In genomic region chr16:44630426-44630825, GRCm38 (mm10) we compare ENCODE assay signal across 19 mouse cellular contexts.
DNase-seq lines count a peak whose midpoint lies in the region; ATAC-seq lines count a peak whose summit lies in the region.
"Had no signal": no experiment of that assay in that cellular context is flagged by ENCODE, and none has a peak within 500 bp of the region (broad histone marks: within the 10 kb centered on the region; RNA-seq: fewer than 3 reads in every experiment).

No protein-coding gene starts in this region.

- no peak overlapping the region for H3K9ac ChIP-seq in kidney, embryonic 14.5 days (ENCODE audit: low read depth, low read length)
- no peak overlapping the region for H3K9ac ChIP-seq in lung, embryonic 15.5 days
- H3K9ac ChIP-seq in limb, embryonic 15.5 days, result no peak overlapping the region
- H3K9ac ChIP-seq: embryonic facial prominence, embryonic 12.5 days; forebrain, embryonic 15.5 days; heart, embryonic 12.5 days; hindbrain, embryonic 15.5 days; liver, embryonic 14.5 days had no signal

- H3K27ac ChIP-seq in kidney, embryonic 14.5 days (ENCODE audit: low read depth, low read length), result peak overlapping the region; percentile 90
- H3K27ac ChIP-seq in lung, embryonic 15.5 days, result peak overlapping the region; percentile 92
- peak overlapping the region; percentile 93 for H3K27ac ChIP-seq in limb, embryonic 10.5 days
- H3K27ac ChIP-seq in limb, embryonic 15.5 days, result peak overlapping the region; percentile 94
- H3K27ac ChIP-seq: forebrain, embryonic 15.5 days; hindbrain, embryonic 15.5 days; layer of hippocampus, adult 2 months; liver, embryonic 14.5 days had no signal

- DNase-seq in kidney, adult 9 months, result no peak
- DNase-seq in lung, postnatal 25 days (ENCODE audit: low spot score), result no peak
- no peak for DNase-seq in limb, embryonic 10.5 days (ENCODE audit: low spot score)
- DNase-seq in thymus, postnatal 14 days, result no peak
- DNase-seq: cerebellum, adult 18-20 months; layer of hippocampus, postnatal 36 days; lung, postnatal 10 days; right cerebral cortex, postnatal 25 days; thymus, postnatal 25 days had no signal

- H3K4me2 ChIP-seq in kidney, embryonic 14.5 days (replicated peaks; ENCODE audit: low read depth, low read length), result no peak overlapping the region
- no peak overlapping the region for H3K4me2 ChIP-seq in lung, embryonic 15.5 days
- no peak overlapping the region for H3K4me2 ChIP-seq in limb, embryonic 15.5 days
- H3K4me2 ChIP-seq: embryonic facial prominence, embryonic 12.5 days; forebrain, embryonic 15.5 days; heart, embryonic 12.5 days; hindbrain, embryonic 15.5 days had no signal

- H3K36me3 ChIP-seq in kidney, embryonic 14.5 days (ENCODE audit: control insufficient read depth, insufficient read depth, low read length), result no peaks in the 10 kb centered on the region
- H3K36me3 ChIP-seq in lung, embryonic 15.5 days, result no peaks in the 10 kb centered on the region
- peaks cover 4% of the 10 kb centered on the region; the same call in 1 of the 2 replicates for H3K36me3 ChIP-seq in limb, embryonic 10.5 days
- no peaks in the 10 kb centered on the region for H3K36me3 ChIP-seq in limb, embryonic 15.5 days
- H3K36me3 ChIP-seq: embryonic facial prominence, embryonic 12.5 days; forebrain, embryonic 15.5 days; heart, embryonic 12.5 days; hindbrain, embryonic 15.5 days had no signal

- no peak for ATAC-seq in kidney, embryonic 14.5 days (ENCODE audit: low FRiP score, low TSS enrichment)
- ATAC-seq in lung, embryonic 15.5 days (ENCODE audit: borderline replicate concordance, extremely low read depth, low FRiP score, low TSS enrichment), result no peak
- no peak for ATAC-seq in limb, embryonic 15.5 days (ENCODE audit: insufficient number of reproducible peaks, low FRiP score, low TSS enrichment, low read depth)
- ATAC-seq: forebrain, embryonic 15.5 days; midbrain, embryonic 16.5 days had no signal

- H3K27me3 ChIP-seq in kidney, embryonic 14.5 days (ENCODE audit: control insufficient read depth, insufficient read depth, low read length), result no peaks in the 10 kb centered on the region
- no peaks in the 10 kb centered on the region for H3K27me3 ChIP-seq in lung, embryonic 15.5 days
- no peaks in the 10 kb centered on the region for H3K27me3 ChIP-seq in limb, embryonic 10.5 days (ENCODE audit: low read depth, poor library complexity, severe bottlenecking)
- H3K27me3 ChIP-seq in limb, embryonic 15.5 days, result no peaks in the 10 kb centered on the region
- H3K27me3 ChIP-seq: embryonic facial prominence, embryonic 12.5 days; forebrain, embryonic 15.5 days; heart, embryonic 12.5 days; hindbrain, embryonic 15.5 days had no signal

- 8% methylated on average over 9 of the region's 9 CpGs for WGBS in kidney, embryonic 14.5 days
- WGBS in lung, embryonic 15.5 days, result 40% methylated on average over 9 of the region's 9 CpGs
- WGBS in limb, embryonic 10.5 days, result 20% methylated on average over 9 of the region's 9 CpGs
- 20% methylated on average over 9 of the region's 9 CpGs for WGBS in limb, embryonic 15.5 days

- H3K4me1 ChIP-seq in kidney, embryonic 14.5 days (ENCODE audit: control insufficient read depth, insufficient read depth, low read length), result peaks cover 60% of the 10 kb centered on the region
- peaks cover 62% of the 10 kb centered on the region for H3K4me1 ChIP-seq in lung, embryonic 15.5 days
- H3K4me1 ChIP-seq in limb, embryonic 10.5 days, result peaks cover 69% of the 10 kb centered on the region
- H3K4me1 ChIP-seq in limb, embryonic 15.5 days, result peaks cover 56% of the 10 kb centered on the region

- no peak overlapping the region for H3K4me3 ChIP-seq in kidney, embryonic 14.5 days (ENCODE audit: low read length)
- no peak overlapping the region for H3K4me3 ChIP-seq in lung, embryonic 15.5 days
- no peak overlapping the region for H3K4me3 ChIP-seq in limb, embryonic 10.5 days
- H3K4me3 ChIP-seq in limb, embryonic 15.5 days, result no peak overlapping the region
- H3K4me3 ChIP-seq: embryonic facial prominence, embryonic 12.5 days; forebrain, embryonic 15.5 days; heart, embryonic 12.5 days; hindbrain, embryonic 15.5 days; layer of hippocampus, adult 2 months had no signal

- no peaks in the 10 kb centered on the region for H3K9me3 ChIP-seq in kidney, embryonic 14.5 days (ENCODE audit: control insufficient read depth, low read length)
- H3K9me3 ChIP-seq in lung, embryonic 15.5 days, result no peaks in the 10 kb centered on the region
- H3K9me3 ChIP-seq in limb, embryonic 10.5 days (replicated peaks), result no peaks in the 10 kb centered on the region
- H3K9me3 ChIP-seq in limb, embryonic 15.5 days, result no peaks in the 10 kb centered on the region
- H3K9me3 ChIP-seq: embryonic facial prominence, embryonic 12.5 days; forebrain, embryonic 15.5 days; heart, embryonic 12.5 days; hindbrain, embryonic 15.5 days had no signal
